Mouse (Mus musculus): Measurements from ENCODE around the gene Gm4952.

DNA sequence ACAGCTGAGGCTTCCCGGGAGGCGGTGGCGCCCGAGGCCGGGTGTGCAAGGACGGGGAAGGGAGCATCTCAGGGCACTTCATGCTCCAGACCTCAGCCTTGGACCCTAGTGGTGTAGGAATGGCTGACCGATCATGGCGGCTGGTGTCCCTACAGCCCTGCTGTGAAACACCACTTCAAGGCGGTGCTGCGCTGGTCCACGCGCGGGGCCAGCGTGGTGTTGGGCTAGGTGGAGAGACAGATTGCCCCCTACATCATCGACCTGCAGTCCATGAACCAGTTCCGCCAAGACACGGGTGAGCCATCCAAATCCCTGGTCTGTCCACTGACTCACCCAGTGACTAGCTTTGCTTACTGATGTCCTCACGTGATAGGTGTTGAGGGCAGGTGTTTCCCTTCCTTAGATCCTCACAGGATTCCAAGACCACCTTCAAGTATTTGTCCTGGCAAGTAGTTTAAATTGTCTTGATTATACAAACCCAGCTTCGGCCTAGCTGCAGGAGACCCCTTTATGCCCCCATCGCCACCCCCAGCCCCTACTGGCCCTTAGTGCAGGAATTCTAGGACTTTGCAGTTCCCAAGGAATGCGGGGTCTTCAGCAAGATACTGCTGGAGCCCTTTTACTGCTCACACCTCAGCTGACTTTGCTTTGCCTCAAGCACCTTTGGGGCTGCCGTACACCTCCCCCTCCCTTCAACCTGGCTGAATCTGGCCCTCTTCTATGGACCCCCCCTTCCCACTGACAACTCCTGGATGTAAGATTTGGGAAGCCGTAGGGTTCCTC, 3.3 kb upstream of the Gm4952 start:
- TF ChIP-seq FLI1 (IDR thresholded peaks at IDR 0.05; ENCODE audit: low read length) (no peak), GATA1 (IDR thresholded peaks at IDR 0.05; ENCODE audit: borderline replicate concordance, low read length) (no peak)
